Mouse (Mus musculus) stomach, embryonic 15.5 days (tissue): ENCODE measurements around the gene Osbpl3. TPM values are rescaled to one million over a fixed set of nuclear protein-coding genes. Genes with fewer than 3 reads are reported as not detected.

Source experiments
- ATAC-seq: fragments of 200-750 bp; cut with Nextera tagmentation; 2 replicates; pipeline ENCODE4 v1.8.0; 2017; ENCODE audit warnings: low read depth, moderate number of reproducible peaks, moderate TSS enrichment; ENCODE audit not compliant: insufficient read depth, low FRiP score
- H3K27ac ChIP-seq: fragments of 300-500 bp; sonication (generic); 2 replicates; pipeline ENCODE4 v1.5.1; 2015; ENCODE audit warnings: mild to moderate bottlenecking, inconsistent platforms
- H3K27me3 ChIP-seq: fragments of 300-500 bp; sonication (generic); replicated peaks from 2 replicates; pipeline ENCODE4 v1.6.1; 2015; ENCODE audit warnings: inconsistent platforms
- H3K36me3 ChIP-seq: fragments of 300-500 bp; sonication (generic); 2 replicates; pipeline ENCODE4 v1.6.1; 2015; ENCODE audit warnings: inconsistent platforms
- H3K4me1 ChIP-seq: fragments of 300-500 bp; sonication (generic); 2 replicates; pipeline ENCODE4 v1.6.1; 2015; ENCODE audit warnings: inconsistent platforms
- H3K4me2 ChIP-seq: fragments of 300-500 bp; sonication (generic); 2 replicates; pipeline ENCODE4 v1.6.1; 2015; ENCODE audit warnings: mild to moderate bottlenecking, inconsistent platforms
- H3K4me3 ChIP-seq: fragments of 300-500 bp; sonication (generic); replicated peaks from 2 replicates; pipeline ENCODE4 v1.5.1; 2015; ENCODE audit warnings: inconsistent platforms
- H3K9ac ChIP-seq: fragments of 300-500 bp; sonication (generic); 2 replicates; pipeline ENCODE4 v1.6.1; 2015; ENCODE audit warnings: inconsistent platforms
- H3K9me3 ChIP-seq: fragments of 300-500 bp; sonication (generic); 2 replicates; pipeline ENCODE4 v1.6.1; 2016; ENCODE audit warnings: inconsistent platforms
- WGBS: fragments of 180-500 bp; shearing (Covaris S2); methylation state at CpG from one replicate; pipeline ENCODE4 v1.1.7; 2015; 5-methylcytosine and 5-hydroxymethylcytosine counted together
- polyA plus RNA-seq: library from polyadenylated mRNA; unstranded; fragments of >200 nt; fragmentation: Nextera tagmentation; extraction: Ambion mirVana; gene quantifications from 2 replicates; pipeline ENCODE4 v1.2.1, GENCODE M21; 2015

The Osbpl3 gene
- polyA plus RNA-seq, 1 experiment from 2014 or later: 12.0 TPM

DNA sequence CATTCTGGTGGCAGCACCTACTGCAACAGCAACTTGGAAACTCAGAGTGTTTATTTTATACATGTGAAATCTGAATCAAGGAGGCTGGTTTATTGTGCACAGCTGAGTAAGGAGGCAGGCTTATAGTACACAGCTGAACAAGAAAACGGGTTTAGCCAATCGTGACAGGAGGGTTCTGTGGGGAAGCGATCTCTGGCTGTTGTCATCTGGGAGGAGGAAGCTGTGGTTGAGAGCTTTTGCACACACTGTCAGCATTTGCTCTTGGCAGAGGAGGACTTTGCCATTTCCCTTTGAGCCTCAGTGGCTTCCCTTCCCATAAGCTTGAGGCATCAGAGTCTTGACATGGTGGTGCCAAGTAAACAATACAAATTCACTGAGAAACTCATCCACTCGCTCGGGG lies 203.3 kb downstream of the Osbpl3 start:
- Histone ChIP-seq H3K4me2 (no peak overlapping the region), H3K9ac (no peak overlapping the region), H3K27me3 (no peaks in the 10 kb centered on the region), H3K9me3 (no peaks in the 10 kb centered on the region), H3K4me1 (no peaks in the 10 kb centered on the region), H3K36me3 (no peaks in the 10 kb centered on the region), H3K4me3 (no peak overlapping the region), H3K27ac (no peak overlapping the region)
- WGBS: 60% methylated on average over 5 of the region's 5 CpGs
- no peak for ATAC-seq

DNA sequence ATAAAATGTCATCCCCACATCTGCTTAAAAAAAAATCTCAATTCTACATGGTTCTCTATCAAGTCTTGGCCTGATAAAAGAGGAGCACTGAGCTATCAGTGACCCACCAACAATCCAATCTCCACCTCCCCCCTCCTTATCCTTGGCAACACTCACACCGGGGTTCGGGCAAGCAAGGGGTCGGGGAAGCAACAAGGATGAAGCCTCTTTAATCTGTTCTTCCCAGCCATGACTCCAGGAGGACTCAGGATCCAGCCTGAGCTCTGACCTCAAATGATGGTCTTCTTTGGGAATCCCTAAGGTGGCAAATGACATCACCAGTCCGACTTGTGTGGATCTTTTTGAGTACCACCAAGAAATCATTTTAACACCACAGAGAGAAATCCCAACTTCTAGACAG lies 208.2 kb downstream of the Osbpl3 start:
- no peaks in the 10 kb centered on the region for H3K27me3 ChIP-seq
- no peaks in the 10 kb centered on the region for H3K4me1 ChIP-seq
- no peaks in the 10 kb centered on the region for H3K9me3 ChIP-seq
- no peak overlapping the region for H3K27ac ChIP-seq
- no peak overlapping the region for H3K4me3 ChIP-seq
- 79% methylated on average over 4 of the region's 4 CpGs for WGBS
- H3K9ac ChIP-seq: no peak overlapping the region
- no peak overlapping the region for H3K4me2 ChIP-seq
- no peaks in the 10 kb centered on the region for H3K36me3 ChIP-seq
- ATAC-seq: no peak

DNA sequence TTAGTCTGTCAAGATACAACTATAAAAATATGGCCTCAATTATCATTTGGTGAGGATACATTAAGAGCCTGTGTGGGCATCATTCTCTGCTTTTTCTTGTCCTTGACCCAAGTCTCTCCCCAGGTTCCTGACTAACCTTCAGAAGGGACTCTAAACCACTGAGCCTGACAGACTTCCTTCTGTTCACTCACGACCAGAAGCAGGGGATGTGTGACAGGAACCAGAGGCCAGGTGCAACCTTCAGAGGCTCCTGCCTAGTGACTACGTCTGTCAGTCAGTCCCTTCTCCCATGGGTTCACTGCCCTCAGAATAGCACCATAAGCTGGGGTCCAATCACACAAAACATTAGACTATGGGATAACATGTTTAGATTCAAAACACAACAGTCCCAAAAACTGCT lies 208.6 kb downstream of the Osbpl3 start:
- WGBS: 63% methylated on average over 2 of the region's 2 CpGs
- ATAC-seq: no peak
- Histone ChIP-seq H3K9me3 (no peaks in the 10 kb centered on the region), H3K27ac (no peak overlapping the region), H3K36me3 (no peaks in the 10 kb centered on the region), H3K9ac (no peak overlapping the region), H3K4me1 (no peaks in the 10 kb centered on the region), H3K4me3 (no peak overlapping the region), H3K27me3 (no peaks in the 10 kb centered on the region), H3K4me2 (no peak overlapping the region)

DNA sequence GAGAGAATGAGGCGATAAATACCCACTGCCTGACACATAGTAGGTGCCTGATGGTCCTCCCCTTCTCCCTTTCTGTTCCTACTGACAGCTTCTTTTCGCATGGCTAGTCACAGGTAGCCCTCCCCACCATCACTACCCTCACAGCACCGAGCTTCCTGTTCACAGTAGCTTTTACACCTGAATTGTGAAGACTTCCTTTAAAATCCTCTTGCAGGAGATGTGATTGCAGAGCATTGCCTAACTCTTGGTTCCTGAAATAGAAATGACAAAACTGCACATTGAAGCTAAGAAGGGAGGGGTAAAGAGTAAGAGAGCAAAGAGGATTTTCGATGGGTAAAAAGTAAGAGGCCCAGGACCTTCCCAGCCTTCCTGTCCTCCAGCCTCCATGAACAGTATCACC lies 211.0 kb downstream of the Osbpl3 start:
- Histone ChIP-seq H3K9me3 (no peaks in the 10 kb centered on the region), H3K27me3 (no peaks in the 10 kb centered on the region), H3K4me2 (no peak overlapping the region), H3K27ac (no peak overlapping the region), H3K4me1 (no peaks in the 10 kb centered on the region), H3K36me3 (no peaks in the 10 kb centered on the region), H3K4me3 (no peak overlapping the region), H3K9ac (no peak overlapping the region)
- 66% methylated on average over 4 of the region's 4 CpGs for WGBS
- no peak for ATAC-seq

DNA sequence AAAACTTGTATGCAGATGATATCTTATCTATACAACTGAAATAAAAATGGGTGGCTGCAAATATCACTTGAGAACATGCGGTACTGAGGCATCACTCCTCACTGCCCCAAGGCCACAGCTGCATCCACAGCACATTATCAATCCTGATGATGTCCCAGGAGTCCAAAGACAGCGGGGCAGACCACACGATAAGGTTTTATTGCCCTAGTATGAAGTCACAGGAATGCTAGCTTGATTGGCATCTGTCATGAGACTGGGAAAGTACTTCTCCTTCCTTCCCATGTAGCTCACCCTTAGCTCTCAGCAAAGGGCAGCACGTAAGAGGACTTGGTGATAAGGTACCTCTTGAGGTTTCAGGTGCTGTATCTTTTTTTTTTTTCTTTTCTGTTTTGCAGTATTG lies 211.9 kb downstream of the Osbpl3 start:
- 79% methylated on average over 4 of the region's 4 CpGs for WGBS
- Histone ChIP-seq H3K9ac (no peak overlapping the region), H3K9me3 (no peaks in the 10 kb centered on the region), H3K27ac (no peak overlapping the region), H3K4me3 (no peak overlapping the region), H3K4me2 (no peak overlapping the region), H3K36me3 (no peaks in the 10 kb centered on the region), H3K4me1 (no peaks in the 10 kb centered on the region), H3K27me3 (no peaks in the 10 kb centered on the region)
- ATAC-seq: no peak

Other genes with a start within 250 kb of the Osbpl3 start
- 29.8 and 31.9 TPM in 2 replicates for gene Gsdme, start 192.3 kb downstream of the Osbpl3 start, polyA plus RNA-seq
- 69.0 and 73.3 TPM in 2 replicates for gene Cycs, start 110.3 kb upstream of the Osbpl3 start, polyA plus RNA-seq
- gene 4921507P07Rik, start 140.4 kb upstream of the Osbpl3 start, polyA plus RNA-seq: 0.80 and 0.81 TPM in 2 replicates
- gene Npvf, start 198.2 kb upstream of the Osbpl3 start, polyA plus RNA-seq: not detected in 2 replicates